Mouse (Mus musculus) C2C12 (cell line): Measurements from ENCODE around the gene Ptprm. TPM values are rescaled to one million over a fixed set of nuclear protein-coding genes. Genes with fewer than 3 reads are reported as not detected.
A peak's percentile ranks its signal among the peaks of the same experiment; 100 is the strongest.

ENCODE experiments used
- H3K27me3 ChIP-seq: one replicate; pipeline ENCODE4 v1.6.1; 2011; ENCODE audit not compliant: control insufficient read depth, insufficient read depth, insufficient read length
- H3K36me3 ChIP-seq: one replicate; pipeline ENCODE4 v1.6.1; 2011; ENCODE audit not compliant: control insufficient read depth, insufficient read depth
- H3K4me3 ChIP-seq: one replicate; pipeline ENCODE4 v1.5.1; 2011; ENCODE audit warnings: mild to moderate bottlenecking, control low read depth; ENCODE audit not compliant: poor library complexity, insufficient read depth, severe bottlenecking
- H3K79me2 ChIP-seq: one replicate; pipeline ENCODE4 v1.6.1; 2011; ENCODE audit not compliant: control insufficient read depth, insufficient read depth
- H3K79me3 ChIP-seq: one replicate; pipeline ENCODE4 v1.6.1; 2011; ENCODE audit warnings: low read depth, control low read depth
- H3ac ChIP-seq: one replicate; pipeline ENCODE3; 2011; ENCODE audit warnings: low read depth; ENCODE audit not compliant: control insufficient read depth, insufficient read length
- CEBPB ChIP-seq: IDR thresholded peaks from one replicate; pipeline ENCODE4 v1.6.1; 2011; ENCODE audit warnings: low read depth, mild to moderate bottlenecking, control low read depth, moderate library complexity
- CTCF ChIP-seq: IDR thresholded peaks from one replicate; pipeline ENCODE4 v1.5.1; 2011; ENCODE audit not compliant: control insufficient read depth, insufficient read depth, insufficient read length
- FOSL1 ChIP-seq: IDR thresholded peaks from one replicate; pipeline ENCODE4 v1.8.0; 2011; ENCODE audit warnings: mild to moderate bottlenecking, low read length; ENCODE audit not compliant: poor library complexity, insufficient read depth, severe bottlenecking
- MAX ChIP-seq: IDR thresholded peaks from one replicate; pipeline ENCODE4 v1.6.1; 2011; ENCODE audit warnings: mild to moderate bottlenecking, control low read depth
- MYOD1 ChIP-seq: IDR thresholded peaks from one replicate; pipeline ENCODE4 v1.6.1; 2011; ENCODE audit warnings: low read depth; ENCODE audit not compliant: control insufficient read depth, insufficient read length
- MYOG ChIP-seq: IDR thresholded peaks from one replicate; pipeline ENCODE4 v1.6.1; 2011; ENCODE audit not compliant: control insufficient read depth, insufficient read length; ENCODE audit errors: extremely low read depth
- USF1 ChIP-seq: IDR thresholded peaks from one replicate; pipeline ENCODE4 v1.6.1; 2011; ENCODE audit warnings: low read depth, mild to moderate bottlenecking, control low read depth, moderate library complexity
- polyA plus RNA-seq: library from polyadenylated mRNA; unstranded; fragments of >200 nt; fragmentation: generic; extraction: Trizol; gene quantifications from one replicate; pipeline ENCODE4 v1.2.1, GENCODE M21; 2012; ENCODE audit warnings: missing spikeins

Ptprm gene
- polyA plus RNA-seq, 1 experiment: 4.4 TPM

DNA sequence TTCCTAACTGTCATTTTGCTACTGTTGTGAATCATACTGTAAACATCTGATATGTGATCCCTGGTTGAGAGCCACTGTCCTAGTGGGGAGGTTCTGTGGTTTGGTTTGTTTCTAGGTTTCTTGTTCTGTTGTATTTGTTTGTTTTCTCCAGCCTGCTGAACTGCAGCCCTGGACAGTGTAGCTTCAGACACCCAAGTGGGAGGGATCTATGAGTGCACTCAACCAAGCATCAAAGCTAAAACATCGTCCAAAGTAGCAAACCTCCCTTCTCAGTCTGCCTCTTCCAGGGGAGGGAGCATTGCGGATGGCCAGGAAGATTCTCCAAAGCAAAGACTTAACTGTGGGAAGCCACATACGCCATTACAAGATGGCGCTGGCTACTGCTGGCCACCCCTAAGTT lies 88.7 kb downstream of the Ptprm start:
- Histone ChIP-seq H3K79me3 (peaks cover 2% of the 10 kb centered on the region), H3ac (no peak overlapping the region), H3K79me2 (no peaks in the 10 kb centered on the region), H3K27me3 (no peaks in the 10 kb centered on the region), H3K36me3 (no peaks in the 10 kb centered on the region), H3K4me3 (no peak overlapping the region)
- no peak for TF ChIP-seq USF1
- no peak for TF ChIP-seq FOSL1
- TF ChIP-seq MAX: no peak
- no peak for TF ChIP-seq MYOD1
- TF ChIP-seq MYOG: no peak
- no peak for TF ChIP-seq CTCF
- no peak for TF ChIP-seq CEBPB

DNA sequence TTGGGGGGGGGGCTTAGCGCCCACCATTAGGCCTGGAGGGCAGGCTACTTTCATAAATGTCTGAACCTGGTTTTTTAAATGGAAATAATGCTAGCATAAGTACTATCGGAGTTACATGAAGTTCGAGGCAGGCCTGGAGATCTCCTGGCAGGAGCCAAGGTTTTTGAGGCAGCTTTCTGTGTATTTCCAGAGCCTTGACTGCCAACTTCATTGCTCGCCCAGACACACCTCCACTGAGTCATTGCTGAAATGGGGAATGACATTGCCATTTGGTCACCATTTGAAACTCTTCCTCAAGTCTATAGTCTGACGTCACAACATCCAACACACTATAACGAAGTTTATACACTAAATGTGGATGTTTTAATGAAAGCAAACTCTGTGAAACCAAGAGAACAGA lies 89.5 kb downstream of the Ptprm start:
- H3K36me3 ChIP-seq: no peaks in the 10 kb centered on the region
- no peak overlapping the region for H3ac ChIP-seq
- TF ChIP-seq CTCF (no peak), MYOG (no peak), MYOD1 (no peak), CEBPB (no peak), FOSL1 (no peak), MAX (no peak), USF1 (no peak)
- H3K79me2 ChIP-seq: no peaks in the 10 kb centered on the region
- H3K27me3 ChIP-seq: no peaks in the 10 kb centered on the region
- H3K79me3 ChIP-seq: peaks cover 2% of the 10 kb centered on the region
- H3K4me3 ChIP-seq: no peak overlapping the region

DNA sequence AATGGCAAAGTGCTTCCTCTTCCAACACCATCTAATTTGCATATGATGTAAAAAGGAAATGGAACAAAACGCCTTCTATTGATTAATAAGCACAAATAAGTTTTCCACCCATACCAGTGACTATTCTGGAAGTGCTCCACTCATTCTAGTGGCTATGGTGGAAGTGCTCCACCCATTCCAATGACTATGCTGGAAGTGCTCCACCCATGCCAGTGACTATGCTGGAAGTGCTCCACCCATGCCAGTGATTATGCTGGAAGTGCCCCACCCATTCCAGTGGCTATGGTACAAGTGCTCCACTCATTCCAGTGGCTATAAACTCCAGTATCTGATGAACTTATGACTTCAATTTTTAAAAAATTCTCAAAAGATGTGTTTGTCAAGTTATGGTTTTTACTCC lies 91.2 kb downstream of the Ptprm start:
- TF ChIP-seq USF1 (no peak), CEBPB (no peak), MYOD1 (no peak), FOSL1 (no peak), MYOG (no peak), CTCF (no peak), MAX (no peak)
- no peak overlapping the region for H3K4me3 ChIP-seq
- H3K79me2 ChIP-seq: no peaks in the 10 kb centered on the region
- peaks cover 2% of the 10 kb centered on the region for H3K79me3 ChIP-seq
- no peaks in the 10 kb centered on the region for H3K36me3 ChIP-seq
- no peak overlapping the region for H3ac ChIP-seq
- H3K27me3 ChIP-seq: no peaks in the 10 kb centered on the region

DNA sequence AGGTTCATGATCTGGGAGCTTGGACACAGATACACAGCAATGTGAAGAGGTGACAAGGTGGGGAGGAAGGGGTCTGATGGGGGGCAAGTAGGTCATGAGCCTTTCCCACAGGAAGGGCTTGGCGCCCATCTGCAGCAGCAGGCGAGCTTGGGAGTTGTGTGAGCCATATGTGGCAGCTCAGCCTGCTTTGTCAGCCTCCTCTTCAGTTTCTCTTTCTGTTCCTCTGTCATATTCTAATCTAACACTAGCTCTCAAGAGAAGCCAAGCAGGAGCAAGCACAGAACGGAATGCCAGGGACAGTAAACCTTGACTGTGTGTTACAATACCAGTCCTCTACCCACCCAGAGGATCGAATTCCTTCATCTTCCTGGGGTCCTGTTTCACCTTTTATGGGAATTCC lies 94.2 kb downstream of the Ptprm start:
- TF ChIP-seq MYOG (no peak), USF1 (no peak), CEBPB (no peak), CTCF (no peak), MAX (no peak), MYOD1 (no peak), FOSL1 (no peak)
- Histone ChIP-seq H3K79me3 (peaks cover 2% of the 10 kb centered on the region), H3K79me2 (no peaks in the 10 kb centered on the region), H3K27me3 (no peaks in the 10 kb centered on the region), H3K36me3 (no peaks in the 10 kb centered on the region), H3ac (no peak overlapping the region), H3K4me3 (no peak overlapping the region)

GRCm38 (mm10) chr17:67257780-67258179 lies 96.5 kb downstream of the Ptprm start:
- no peaks in the 10 kb centered on the region for H3K79me2 ChIP-seq
- H3ac ChIP-seq: no peak overlapping the region
- no peaks in the 10 kb centered on the region for H3K36me3 ChIP-seq
- H3K27me3 ChIP-seq: no peaks in the 10 kb centered on the region
- H3K79me3 ChIP-seq: peaks cover under 1% of the 10 kb centered on the region
- TF ChIP-seq FOSL1 (no peak), USF1 (no peak), CTCF (no peak), MYOD1 (no peak), MYOG (no peak), CEBPB (no peak), MAX (no peak)
- H3K4me3 ChIP-seq: no peak overlapping the region

DNA sequence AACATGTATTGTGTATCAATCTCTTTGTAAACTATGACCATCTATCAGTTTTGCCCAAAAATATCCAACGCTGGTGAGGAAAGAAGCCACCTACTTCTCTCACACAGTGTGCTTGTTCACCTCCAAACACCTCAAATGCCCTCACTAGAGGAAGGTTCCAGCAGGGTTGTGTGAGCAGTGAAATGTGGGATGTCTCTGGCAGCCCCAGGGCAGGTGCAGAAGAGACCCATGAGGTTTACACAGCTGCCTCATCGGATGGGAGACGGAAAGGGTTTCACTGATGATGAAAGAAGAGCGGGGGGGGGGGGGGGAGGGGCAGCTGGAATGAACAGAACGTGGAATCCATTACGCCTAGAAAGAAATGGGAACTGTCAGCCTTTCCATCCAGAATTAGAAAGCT lies 98.1 kb downstream of the Ptprm start:
- Histone ChIP-seq H3ac (no peak overlapping the region), H3K27me3 (no peaks in the 10 kb centered on the region), H3K4me3 (no peak overlapping the region), H3K36me3 (no peaks in the 10 kb centered on the region), H3K79me2 (no peaks in the 10 kb centered on the region), H3K79me3 (no peaks in the 10 kb centered on the region)
- no peak for TF ChIP-seq MYOD1
- TF ChIP-seq MAX: no peak
- TF ChIP-seq CEBPB: no peak
- TF ChIP-seq MYOG: no peak
- no peak for TF ChIP-seq CTCF
- no peak for TF ChIP-seq FOSL1
- TF ChIP-seq USF1: no peak

DNA sequence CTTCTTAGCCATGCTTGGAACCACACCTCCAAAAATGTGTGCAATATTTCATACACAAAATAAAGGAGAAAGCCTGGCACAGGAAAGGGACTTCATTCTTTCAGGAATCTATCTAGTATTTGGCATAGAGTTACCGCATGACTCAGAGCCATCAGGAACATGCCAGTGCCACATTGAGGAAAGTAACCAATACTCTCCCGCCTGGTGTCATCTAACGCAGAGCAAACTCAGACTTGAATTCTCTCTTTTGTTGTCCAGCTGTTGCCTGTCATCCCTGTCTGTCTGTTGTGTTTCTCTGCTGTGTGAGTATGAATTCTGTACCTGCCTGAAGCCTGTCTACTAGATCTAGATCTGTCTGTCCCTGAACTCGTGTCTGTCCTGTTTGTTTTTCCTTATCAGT lies 100.8 kb downstream of the Ptprm start:
- no peaks in the 10 kb centered on the region for H3K36me3 ChIP-seq
- H3K27me3 ChIP-seq: no peaks in the 10 kb centered on the region
- H3K79me3 ChIP-seq: no peaks in the 10 kb centered on the region
- peak; percentile 69 for TF ChIP-seq MAX
- TF ChIP-seq CEBPB: no peak
- TF ChIP-seq CTCF: no peak
- no peak for TF ChIP-seq MYOG
- TF ChIP-seq USF1: no peak
- TF ChIP-seq FOSL1: no peak
- peak; percentile 95 for TF ChIP-seq MYOD1
- no peaks in the 10 kb centered on the region for H3K79me2 ChIP-seq
- H3ac ChIP-seq: no peak overlapping the region
- no peak overlapping the region for H3K4me3 ChIP-seq
